Mouse (Mus musculus) MEL (cell line): ENCODE results near the gene Numa1. TPM values are rescaled to one million over a fixed set of nuclear protein-coding genes. Genes with fewer than 3 reads are reported as not detected.

Source experiments
- DNase-seq: peaks from one replicate; pipeline ENCODE4 v3.0.0; 2011; ENCODE audit warnings: low read depth, low spot score
- H3K27ac ChIP-seq: 2 replicates; pipeline ENCODE4 v1.5.1; 2012; ENCODE audit warnings: low read depth, mild to moderate bottlenecking, control low read depth, low read length, moderate library complexity; ENCODE audit not compliant: control insufficient read depth
- H3K27me3 ChIP-seq, 2 experiments: fragments of 150-350 bp in 1 of 2; sonication (generic) in 1 of 2; 2 replicates each; pipeline ENCODE4 v1.6.1; 2012; ENCODE audit warnings: low read length in 2 of 2, mild to moderate bottlenecking in 2 of 2, improper control_type of control experiment in 1 of 2, moderate library complexity in 1 of 2; ENCODE audit not compliant: insufficient read depth in 2 of 2, control insufficient read depth in 1 of 2
- H3K36me3 ChIP-seq, 2 experiments: 2 replicates each; pipeline ENCODE4 v1.6.1; 2012 to 2014; ENCODE audit warnings: low read length in 2 of 2, improper control_type of control experiment in 1 of 2, inconsistent platforms in 1 of 2, mild to moderate bottlenecking in 1 of 2; ENCODE audit not compliant: insufficient read depth in 2 of 2, control insufficient read depth in 1 of 2
- H3K4me1 ChIP-seq, 2 experiments: fragments of 150-350 bp in 1 of 2; sonication (generic) in 1 of 2; 2 replicates each; pipeline ENCODE4 v1.6.1; 2012; ENCODE audit warnings: low read length in 2 of 2, improper control_type of control experiment in 1 of 2, mild to moderate bottlenecking in 1 of 2; ENCODE audit not compliant: insufficient read depth in 2 of 2, control insufficient read depth in 1 of 2
- H3K4me3 ChIP-seq, 2 experiments: fragments of 150-350 bp in 1 of 2; sonication (generic) in 1 of 2; 2 replicates each; pipeline ENCODE4 v1.5.1; 2012; ENCODE audit warnings: low read depth in 2 of 2, low read length in 2 of 2, mild to moderate bottlenecking in 2 of 2, moderate library complexity in 2 of 2, control low read depth in 1 of 2, improper control_type of control experiment in 1 of 2; ENCODE audit not compliant: control insufficient read depth in 1 of 2, insufficient read depth in 1 of 2
- H3K79me2 ChIP-seq: 2 replicates; pipeline ENCODE4 v1.6.1; 2012; ENCODE audit warnings: mild to moderate bottlenecking, low read length, moderate library complexity; ENCODE audit not compliant: control insufficient read depth, poor library complexity, insufficient read depth
- H3K9ac ChIP-seq: 2 replicates; pipeline ENCODE4 v1.6.1; 2012; ENCODE audit warnings: low read depth, mild to moderate bottlenecking, control low read depth, low read length, moderate library complexity; ENCODE audit not compliant: control insufficient read depth, poor library complexity, severe bottlenecking
- H3K9me3 ChIP-seq: fragments of 150-350 bp; sonication (generic); replicated peaks from 2 replicates; pipeline ENCODE4 v1.6.1; 2012; ENCODE audit warnings: mild to moderate bottlenecking, low read length, improper control_type of control experiment, moderate library complexity; ENCODE audit not compliant: insufficient read depth
- BHLHE40 ChIP-seq: IDR thresholded peaks from 2 replicates; pipeline ENCODE4 v1.6.1; 2012; ENCODE audit warnings: low read depth, mild to moderate bottlenecking, inconsistent platforms, low read length, improper control_type of control experiment, borderline replicate concordance
- CHD1 ChIP-seq: IDR thresholded peaks from 2 replicates; pipeline ENCODE4 v1.6.1; 2012; ENCODE audit warnings: low read depth, mild to moderate bottlenecking, inconsistent platforms, low read length, improper control_type of control experiment
- EP300 ChIP-seq, 2 experiments: IDR thresholded peaks; 2 replicates each; pipeline ENCODE4 v1.6.1; 2011; ENCODE audit warnings: improper control_type of control experiment in 2 of 2, low read length in 2 of 2, low read depth in 1 of 2, mild to moderate bottlenecking in 1 of 2
- ETS1 ChIP-seq: IDR thresholded peaks from 2 replicates; pipeline ENCODE4 v1.6.1; 2012; ENCODE audit warnings: low read depth, mild to moderate bottlenecking, inconsistent platforms, low read length, improper control_type of control experiment, moderate library complexity
- GATA1 ChIP-seq: IDR thresholded peaks from 2 replicates; pipeline ENCODE4 v1.6.1; 2011; ENCODE audit warnings: low read depth, low read length, improper control_type of control experiment
- MAX ChIP-seq: IDR thresholded peaks from 2 replicates; pipeline ENCODE4 v1.6.1; 2011; ENCODE audit warnings: low read length, improper control_type of control experiment
- MXI1 ChIP-seq: IDR thresholded peaks from 2 replicates; pipeline ENCODE4 v1.6.1; 2011; ENCODE audit warnings: mild to moderate bottlenecking, low read depth, low read length, improper control_type of control experiment
- MYB ChIP-seq: IDR thresholded peaks from 2 replicates; pipeline ENCODE4 v1.6.1; 2011; ENCODE audit warnings: mild to moderate bottlenecking, low read depth, low read length, improper control_type of control experiment
- POLR2AphosphoS5 ChIP-seq: IDR thresholded peaks from 2 replicates; pipeline ENCODE4 v1.6.1; 2012; ENCODE audit warnings: low read depth, borderline replicate concordance, mild to moderate bottlenecking, inconsistent platforms, low read length, moderate library complexity, mixed read lengths
- RAD21 ChIP-seq: IDR thresholded peaks from 2 replicates; pipeline ENCODE4 v1.6.1; 2011; ENCODE audit warnings: mild to moderate bottlenecking, low read depth, low read length, improper control_type of control experiment
- RCOR1 ChIP-seq: IDR thresholded peaks from 2 replicates; pipeline ENCODE4 v1.6.1; 2012; ENCODE audit warnings: low read depth, mild to moderate bottlenecking, inconsistent platforms, low read length, improper control_type of control experiment
- TCF12 ChIP-seq: IDR thresholded peaks from 2 replicates; pipeline ENCODE4 v1.6.1; 2014; ENCODE audit warnings: low read depth, mild to moderate bottlenecking, inconsistent platforms, low read length, improper control_type of control experiment, moderate library complexity
- polyA plus RNA-seq, 2 experiments: library from polyadenylated mRNA; stranded (reverse) in 1 of 2; unstranded in 1 of 2; fragments of >175 nt in 1 of 2; fragments of >200 nt in 1 of 2; gene quantifications; 2 replicates each; pipeline versions ENCODE4 v1.2.1 to v1.2.4; 2012; ENCODE audit warnings: low replicate concordance in 2 of 2, low read depth in 1 of 2; ENCODE audit not compliant: insufficient read length in 2 of 2, insufficient read depth in 1 of 2, missing spikeins in 1 of 2
- total RNA-seq: library from RNA; depleted of rRNA; stranded (reverse); fragments of 300-350 nt; gene quantifications from 2 replicates; pipeline ENCODE4 v1.2.3, GENCODE M21; 2012

Numa1 gene
- total and polyA plus RNA-seq, 3 experiments: 48.7 to 91.2 (median 50.0) TPM

- TF ChIP-seq MYB (no peak), EP300 (IDR thresholded peaks at IDR 0.05; ENCODE audit: low read depth in 1 of 2, low read length in 2 of 2) (no peak), MAX (no peak), TCF12 (no peak), RAD21 (no peak)
- Histone ChIP-seq H3K4me3 (peak overlapping the region; percentile 80 to 88), H3K79me2 (peaks cover 39% of the 10 kb centered on the region), H3K4me1 (peaks cover 5 to 13% of the 10 kb centered on the region in 2 experiments; a peak in 3 of 4 replicates), H3K27me3 (no peaks in the 10 kb centered on the region), H3K27ac (peak overlapping the region; percentile 91), H3K36me3 (peaks cover 4 to 6% of the 10 kb centered on the region in 2 experiments; a peak in 3 of 4 replicates), H3K9me3 (no peaks in the 10 kb centered on the region), H3K9ac (peak overlapping the region; percentile 95)
- no peak for DNase-seq
These were observed 37.8 kb downstream of the Numa1 start for GRCm38 (mm10) chr7:101971721-101972120.

- no peak for DNase-seq
- H3K4me1 ChIP-seq: peaks cover 5 to 11% of the 10 kb centered on the region in 2 experiments; a peak in 3 of 4 replicates
These were observed 39.8 kb downstream of the Numa1 start for GRCm38 (mm10) chr7:101973730-101974129.

GRCm38 (mm10) chr7:101974505-101974904 lies 40.6 kb downstream of the Numa1 start:
- H3K27ac ChIP-seq: no peak overlapping the region
- peaks cover 2 to 6% of the 10 kb centered on the region in 2 experiments; a peak in 3 of 4 replicates for H3K36me3 ChIP-seq
- TF ChIP-seq BHLHE40: no peak
- TF ChIP-seq CHD1: no peak
- TF ChIP-seq, all 39 proteins: peak for 0
- Histone ChIP-seq H3K9ac (no peak overlapping the region), H3K4me3 (no peak overlapping the region), H3K4me1 (peaks cover 5 to 7% of the 10 kb centered on the region in 2 experiments; a peak in 2 of 4 replicates), H3K9me3 (no peaks in the 10 kb centered on the region), H3K79me2 (peaks cover 34% of the 10 kb centered on the region), H3K27me3 (no peaks in the 10 kb centered on the region)
- DNase-seq: no peak

More at GRCm38 (mm10) chr7:101973730-101974129, 39.8 kb downstream of the Numa1 start:
- Histone ChIP-seq H3K79me2 (peaks cover 36% of the 10 kb centered on the region), H3K4me3 (no peak overlapping the region), H3K9ac (no peak overlapping the region), H3K9me3 (no peaks in the 10 kb centered on the region), H3K27me3 (no peaks in the 10 kb centered on the region), H3K27ac (no peak overlapping the region), H3K36me3 (peaks cover 2 to 6% of the 10 kb centered on the region in 2 experiments)
- TF ChIP-seq RCOR1 (no peak), ETS1 (no peak), GATA1 (no peak), POLR2AphosphoS5 (no peak), MXI1 (no peak)
